Mouse (Mus musculus) small intestine, adult 2 months (tissue): ENCODE results near the gene Krt16.
"Not testable (repeated sequence)": the region's sequence is repeated elsewhere in the genome, so short reads cannot be mapped to it uniquely, and the experiment has no call there.

Source experiments
- CTCF ChIP-seq: fragments of 200-500 bp; IDR thresholded peaks from 2 replicates; pipeline ENCODE4 v1.5.1; 2012; ENCODE audit warnings: low read depth, mild to moderate bottlenecking, control low read depth, inconsistent platforms, low read length, moderate library complexity, mixed read lengths; ENCODE audit not compliant: insufficient replicate concordance, insufficient read length; ENCODE audit errors: extremely low read depth
- POLR2A ChIP-seq: fragments of 200-500 bp; IDR thresholded peaks from 2 replicates; pipeline ENCODE4 v1.6.1; 2012; ENCODE audit warnings: low read depth, mild to moderate bottlenecking, control low read depth, inconsistent platforms, low read length, moderate library complexity

- TF ChIP-seq CTCF, POLR2A: not testable (repeated sequence)
Observed at GRCm38 (mm10) chr11:100246471-100246870, 2.2 kb downstream of the Krt16 start.
